Mouse (Mus musculus) layer of hippocampus, adult 11-12 months (tissue): Measurements from ENCODE around the gene Syt2.

Source experiments
- DNase-seq: peaks from one replicate; pipeline ENCODE4 v3.0.0; 2022; ENCODE audit warnings: low spot score

Gene Syt2

GRCm38 (mm10) chr1:134774728-134775287 is 128.3 kb downstream of the Syt2 start:
- no peak for DNase-seq

GRCm38 (mm10) chr1:134775631-134776030 is 129.2 kb downstream of the Syt2 start:
- DNase-seq: no peak

- no peak for DNase-seq
Observed at GRCm38 (mm10) chr1:134777201-134777885, 130.9 kb downstream of the Syt2 start.

- no peak for DNase-seq
Observed at GRCm38 (mm10) chr1:134777936-134778548, 131.6 kb downstream of the Syt2 start.

GRCm38 (mm10) chr1:134782797-134783196 is 136.3 kb downstream of the Syt2 start:
- DNase-seq: no peak

GRCm38 (mm10) chr1:134783958-134784357 is 137.5 kb downstream of the Syt2 start:
- no peak for DNase-seq

- DNase-seq: no peak
Observed at GRCm38 (mm10) chr1:134784481-134784880, 138.0 kb downstream of the Syt2 start.

GRCm38 (mm10) chr1:134784911-134785310 is 138.4 kb downstream of the Syt2 start:
- no peak for DNase-seq

GRCm38 (mm10) chr1:134788096-134788495 is 141.6 kb downstream of the Syt2 start:
- no peak for DNase-seq

- no peak for DNase-seq
Observed at GRCm38 (mm10) chr1:134790716-134791439, 144.4 kb downstream of the Syt2 start.

- DNase-seq: no peak
Observed at GRCm38 (mm10) chr1:134791456-134791855, 145.0 kb downstream of the Syt2 start.

GRCm38 (mm10) chr1:134796076-134796475 is 149.6 kb downstream of the Syt2 start:
- no peak for DNase-seq

- DNase-seq: no peak
Observed at GRCm38 (mm10) chr1:134796536-134796935, 150.1 kb downstream of the Syt2 start.

- DNase-seq: no peak
Observed at GRCm38 (mm10) chr1:134801758-134802157, 155.3 kb downstream of the Syt2 start.

- peak; percentile 12 for DNase-seq
Observed at GRCm38 (mm10) chr1:134803286-134804117, 157.0 kb downstream of the Syt2 start.

GRCm38 (mm10) chr1:134804373-134804772 is 157.9 kb downstream of the Syt2 start:
- no peak for DNase-seq

- no peak for DNase-seq
Observed at GRCm38 (mm10) chr1:134805471-134805870, 159.0 kb downstream of the Syt2 start.
